Mouse (Mus musculus): Measurements from ENCODE around the gene Adcy6. TPM values are rescaled to one million over a fixed set of nuclear protein-coding genes. Genes with fewer than 3 reads are reported as not detected.

Gene Adcy6
- 40.3 and 45.6 TPM in 2 replicates for polyA plus RNA-seq (2012; rRNA removed)

DNA sequence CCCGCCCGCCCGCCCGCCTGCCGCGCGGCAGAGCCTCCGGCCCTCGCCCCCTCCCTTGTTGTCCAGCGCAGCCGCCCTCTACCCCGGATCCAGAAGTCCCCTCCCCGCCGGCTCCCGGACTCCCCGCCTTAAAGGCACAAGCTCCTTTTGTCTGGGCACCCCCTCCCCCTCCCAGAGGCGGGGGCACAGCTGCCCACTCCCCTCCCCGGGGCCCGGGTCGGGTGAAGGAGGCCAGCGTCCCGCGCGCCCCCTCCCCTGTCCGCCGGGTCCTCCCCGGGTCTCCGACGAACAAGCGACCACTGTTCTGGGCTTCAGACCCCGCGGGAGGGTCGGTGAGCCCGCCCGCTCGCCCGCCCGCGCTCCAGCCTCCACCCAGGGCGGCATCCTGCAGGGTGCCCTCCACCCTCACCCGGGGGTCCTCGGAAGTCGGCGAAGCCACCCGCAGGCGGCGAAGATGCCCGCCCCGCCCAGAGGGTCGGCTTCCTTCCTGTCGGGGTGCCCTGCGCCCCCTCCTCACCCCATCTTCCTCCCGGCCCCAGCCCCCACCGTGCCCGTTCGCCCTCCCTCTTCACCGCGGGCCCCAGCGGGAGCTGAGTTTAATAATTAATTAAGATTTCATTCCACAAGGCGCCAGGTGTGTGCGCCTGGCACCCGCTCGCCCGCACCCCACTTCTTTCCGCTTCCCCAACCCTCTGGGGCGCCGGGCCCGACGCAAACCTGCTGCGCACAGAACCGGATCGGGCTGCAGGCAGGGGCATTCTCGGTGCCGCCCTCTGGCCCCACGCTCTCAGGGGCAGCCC, at the start of gene Adcy6:
TSS of gene Adcy6 (minus strand) at position 746 of the 800 bp plus-strand sequence.
- DNase-seq (ENCODE audit: extremely low spot score in 1 of 2, low spot score in 1 of 2), result peak in 1 of 2 experiments; percentile 77

DNA sequence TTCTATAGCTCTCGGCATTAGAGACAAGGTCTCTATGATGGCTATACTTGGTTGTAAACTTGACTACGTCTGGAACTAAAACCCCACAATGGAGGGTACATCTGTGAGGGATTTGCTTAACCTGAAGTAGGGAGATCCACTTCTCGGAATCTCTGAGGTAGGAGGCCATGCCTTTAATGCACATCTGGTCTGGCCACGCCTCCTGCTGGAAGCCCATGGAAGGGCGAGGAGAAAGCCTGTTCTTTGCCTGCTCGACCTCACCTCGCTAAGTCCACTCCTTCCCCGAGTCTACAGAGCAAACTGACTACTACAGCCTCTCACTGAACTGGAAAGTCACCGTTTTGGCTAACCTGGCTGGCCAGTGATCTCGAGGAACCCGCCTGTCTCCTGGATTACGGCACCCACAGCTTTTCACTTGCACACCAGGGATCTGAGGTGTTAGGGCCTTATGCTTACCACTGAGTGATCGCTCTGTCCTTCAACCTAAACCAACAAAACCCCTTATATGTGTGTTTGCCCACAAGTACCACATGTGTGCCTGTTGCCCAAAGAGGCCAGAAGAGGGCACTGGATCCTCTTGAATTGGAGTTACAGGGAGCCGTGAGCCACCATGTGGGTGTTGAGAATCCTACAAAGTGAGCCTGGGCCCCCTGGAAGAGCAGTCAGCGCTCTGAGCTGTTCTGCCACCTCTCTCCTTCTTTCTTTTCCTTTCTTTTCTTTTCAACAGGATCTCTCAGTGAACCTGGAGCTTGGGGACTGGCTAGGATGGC, 47.3 kb upstream of the Adcy6 start:
- DNase-seq (ENCODE audit: extremely low spot score in 1 of 2, low spot score in 1 of 2), result no peak

DNA sequence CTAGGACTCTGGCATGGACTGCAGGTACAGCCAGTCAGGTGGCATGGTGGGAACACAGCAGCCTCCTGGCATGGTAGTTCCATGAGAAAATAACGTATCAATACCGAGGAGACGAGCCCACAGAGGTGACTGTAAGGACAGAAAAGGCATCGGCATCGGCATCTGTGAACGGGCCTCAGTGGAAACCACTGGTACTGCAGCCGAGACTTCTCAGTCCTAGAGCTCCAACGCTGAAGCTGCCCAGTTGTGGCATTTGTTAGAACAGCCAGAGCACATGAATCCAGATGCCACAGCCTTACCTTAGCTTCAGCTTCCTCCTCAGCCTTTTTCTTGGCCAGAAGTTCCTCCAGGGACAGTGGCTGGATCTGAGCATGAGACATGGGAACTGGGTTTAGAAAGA, 42.3 kb upstream of the Adcy6 start:
- DNase-seq (ENCODE audit: extremely low spot score in 1 of 2, low spot score in 1 of 2), result no peak

DNA sequence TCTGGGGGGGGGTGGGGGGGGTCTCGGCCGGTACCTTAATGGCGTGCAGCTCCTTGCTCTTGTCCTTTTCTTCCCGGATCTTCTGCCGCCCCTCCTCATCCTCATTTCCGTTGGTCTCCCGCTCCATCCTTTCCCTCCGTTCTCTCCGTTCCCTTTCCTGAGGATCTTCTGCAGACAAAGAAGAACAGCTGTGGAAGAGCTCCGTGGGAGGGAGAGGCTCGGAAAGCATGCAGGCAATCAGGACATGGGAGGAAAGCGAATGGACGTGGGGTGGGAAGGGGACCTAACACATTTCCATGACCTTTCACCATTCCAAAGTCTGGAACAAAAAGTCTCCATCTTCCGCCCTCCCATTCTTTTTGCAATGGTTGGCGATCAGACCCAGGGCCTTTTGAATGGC, 41.6 kb upstream of the Adcy6 start:
- DNase-seq (ENCODE audit: extremely low spot score in 1 of 2, low spot score in 1 of 2), result no peak

DNA sequence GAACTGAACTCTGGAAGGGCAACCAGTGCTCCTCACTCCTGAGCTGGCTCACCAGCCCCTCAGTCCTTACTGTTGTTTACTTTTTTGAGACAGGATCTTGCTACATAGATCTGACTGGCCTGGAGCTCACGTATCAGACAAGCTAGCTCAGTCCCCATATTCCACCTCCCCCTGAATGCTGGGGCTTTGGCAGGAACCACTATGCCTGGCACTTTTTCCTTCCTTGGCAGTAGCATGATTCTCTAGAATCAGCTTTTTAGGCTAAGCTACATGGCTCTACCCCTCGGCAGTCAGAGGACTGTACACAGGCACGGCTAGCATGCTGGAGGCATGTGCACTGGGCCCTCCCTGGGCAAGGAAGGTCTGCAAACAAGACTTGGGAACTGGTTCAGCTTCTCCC, 38.2 kb upstream of the Adcy6 start:
- DNase-seq (ENCODE audit: extremely low spot score in 1 of 2, low spot score in 1 of 2), result no peak

DNA sequence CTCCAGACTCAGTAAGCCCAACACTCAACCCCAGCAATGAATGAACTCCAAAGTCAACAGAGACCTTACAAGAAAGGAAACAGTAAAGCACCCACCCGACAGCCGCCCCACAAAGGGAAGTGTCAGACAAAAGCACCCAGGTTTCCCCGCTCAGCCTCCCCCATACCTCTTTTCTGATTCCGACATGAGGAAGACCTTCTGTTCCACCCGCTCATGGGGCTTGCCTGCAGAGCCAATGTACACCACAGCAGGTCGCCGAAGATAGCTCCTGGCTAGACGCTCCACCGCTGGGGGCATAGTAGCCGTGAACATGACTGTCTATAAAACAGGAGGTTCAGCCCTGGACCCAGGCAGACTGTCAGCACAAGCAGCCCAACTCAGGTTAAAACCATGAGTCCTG, 37.4 kb upstream of the Adcy6 start:
- DNase-seq (ENCODE audit: extremely low spot score in 1 of 2, low spot score in 1 of 2), result peak in 1 of 2 experiments; percentile 45

DNA sequence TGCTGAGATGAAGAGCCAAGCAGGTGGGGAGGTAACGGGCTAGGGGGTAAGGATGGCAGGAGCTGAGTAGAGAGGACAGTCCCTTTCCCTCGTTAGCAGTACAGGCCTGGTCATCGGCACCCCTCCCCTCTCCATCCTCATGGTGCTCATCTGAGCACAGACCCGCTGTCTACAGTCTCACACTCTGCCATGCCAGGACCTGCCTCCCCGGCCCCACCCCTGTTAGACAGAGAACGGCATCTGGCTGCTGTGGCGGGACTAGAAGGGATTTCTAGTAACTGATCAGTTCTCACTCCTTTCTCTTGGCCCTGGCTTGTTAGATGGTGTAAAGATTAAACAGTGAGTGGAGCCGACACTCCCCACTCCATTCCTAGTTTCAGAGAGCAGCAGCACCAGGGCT, 36.9 kb upstream of the Adcy6 start:
- DNase-seq (ENCODE audit: extremely low spot score in 1 of 2, low spot score in 1 of 2), result no peak

DNA sequence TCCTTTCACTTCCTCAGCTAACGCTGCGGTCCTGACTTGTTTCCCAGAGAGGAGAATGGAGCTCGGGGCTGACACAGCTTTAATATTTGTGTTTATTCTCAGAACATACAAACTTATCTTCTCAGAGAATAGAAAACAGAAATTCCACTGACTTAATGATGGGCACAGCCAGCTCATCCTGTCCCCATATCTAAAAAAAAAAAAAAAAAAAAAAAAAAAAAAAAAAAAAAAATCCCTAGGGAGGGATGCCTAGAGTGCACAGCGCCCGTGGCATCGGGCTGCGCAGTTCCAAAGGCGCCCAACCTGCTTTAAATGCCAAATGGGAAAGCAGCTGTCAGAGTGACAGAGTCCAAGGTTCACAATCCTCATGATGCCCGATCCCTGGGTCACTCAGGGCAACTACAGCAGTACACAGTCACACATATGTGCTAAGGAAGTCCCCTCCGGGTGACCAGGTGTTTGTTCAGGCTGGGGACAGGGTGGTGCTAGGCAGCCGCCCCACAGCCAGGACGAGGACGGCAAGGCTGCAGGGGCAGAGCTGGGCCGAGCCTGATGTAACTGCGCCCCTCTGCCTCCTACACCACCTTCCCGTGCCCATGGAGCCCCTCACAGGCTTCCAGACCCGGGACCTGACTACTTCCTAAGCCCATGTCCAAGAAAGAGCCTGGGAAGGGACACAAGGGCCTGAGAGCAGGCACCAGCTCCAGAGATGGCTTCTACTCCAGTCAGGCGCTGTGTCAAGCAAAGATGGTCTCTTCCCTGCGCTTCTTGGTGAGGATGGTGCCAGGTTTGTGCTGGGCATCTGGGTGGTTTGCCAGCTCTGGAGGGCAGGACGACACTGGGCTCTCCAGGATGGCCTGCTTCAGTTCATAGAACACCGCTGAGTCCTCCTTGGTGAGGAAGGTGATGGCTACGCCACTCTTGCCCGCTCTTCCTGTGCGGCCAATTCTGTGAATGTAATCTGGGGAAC, 35.5 kb upstream of the Adcy6 start:
- no peak for DNase-seq (ENCODE audit: extremely low spot score in 1 of 2, low spot score in 1 of 2)

DNA sequence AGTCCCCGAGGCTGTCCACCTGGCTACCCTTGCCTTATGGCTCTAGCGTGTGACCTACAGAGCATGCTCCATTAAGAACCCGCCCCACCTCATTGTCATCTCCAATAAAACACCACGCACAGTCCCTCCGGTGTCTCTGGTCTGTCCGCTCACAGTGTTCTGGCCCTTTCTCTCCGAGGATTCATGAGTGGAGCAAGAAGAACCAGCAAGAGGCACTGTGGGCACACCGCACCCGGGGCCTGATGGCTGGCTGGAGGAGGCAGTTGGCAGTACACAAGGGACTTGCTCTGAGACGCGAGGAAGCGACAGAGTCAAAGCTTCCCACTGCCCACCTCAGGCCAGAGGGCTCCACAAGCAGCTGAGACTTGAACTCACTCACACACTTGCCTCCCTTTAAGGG, 34.5 kb upstream of the Adcy6 start:
- DNase-seq (ENCODE audit: extremely low spot score in 1 of 2, low spot score in 1 of 2), result no peak

DNA sequence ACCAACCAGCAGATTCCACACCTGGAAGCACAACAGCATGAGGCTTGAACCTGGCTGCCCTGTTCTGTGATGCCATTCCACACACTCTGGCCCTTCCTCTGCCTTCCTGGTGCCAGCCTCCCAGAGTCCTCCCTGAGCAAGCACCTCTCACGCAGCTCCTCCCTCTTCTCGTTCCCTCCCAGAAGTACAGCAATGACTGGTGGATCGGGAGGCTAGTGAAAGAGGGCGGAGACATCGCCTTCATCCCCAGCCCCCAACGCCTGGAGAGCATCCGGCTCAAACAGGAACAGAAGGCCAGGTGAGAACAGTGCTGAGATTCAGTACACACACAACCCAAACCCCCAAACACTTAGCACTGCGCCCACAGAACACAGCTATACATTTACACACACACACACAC, 30.3 kb upstream of the Adcy6 start:
- DNase-seq (ENCODE audit: extremely low spot score in 1 of 2, low spot score in 1 of 2), result no peak

DNA sequence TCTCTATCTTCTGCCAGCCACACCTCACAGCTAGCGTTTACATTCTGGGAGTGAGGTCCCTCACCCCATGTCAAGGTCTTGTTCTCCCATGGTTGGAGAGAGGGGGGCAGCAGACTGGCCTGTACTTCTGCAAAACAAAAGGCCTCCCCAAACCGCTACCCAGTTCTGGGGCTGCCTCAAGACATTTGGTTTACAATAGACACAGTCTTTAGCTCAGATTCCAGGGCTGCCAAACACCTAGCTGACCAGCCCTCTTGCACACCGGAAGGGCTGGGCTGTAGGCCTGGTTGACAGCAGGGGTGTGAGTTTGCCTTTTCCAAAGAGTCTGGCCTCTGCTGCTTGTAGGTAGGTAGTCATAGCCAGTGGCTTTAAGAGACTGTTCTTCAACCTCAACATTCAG, 27.3 kb upstream of the Adcy6 start:
- no peak for DNase-seq (ENCODE audit: extremely low spot score in 1 of 2, low spot score in 1 of 2)

DNA sequence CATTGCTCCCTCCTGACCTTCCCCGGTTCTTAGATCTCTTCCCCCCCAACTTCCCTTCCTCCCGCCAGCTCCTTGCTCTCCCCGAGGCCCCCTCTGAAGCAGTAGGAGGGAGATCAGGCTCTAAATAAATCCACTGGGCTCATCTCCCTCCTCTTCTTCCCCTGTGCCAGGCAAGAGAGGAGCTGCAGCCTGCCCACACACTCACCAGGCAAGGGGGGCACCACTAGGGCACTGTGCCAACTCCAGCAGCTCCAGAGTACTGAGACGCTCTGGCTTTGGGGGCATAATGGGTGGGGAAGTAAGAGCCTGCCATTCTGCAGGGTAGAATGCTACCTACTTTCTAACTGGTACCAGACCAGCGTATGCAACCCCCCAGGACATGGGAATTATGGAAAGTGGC, 26.6 kb upstream of the Adcy6 start:
- peak in 1 of 2 experiments; percentile 81 for DNase-seq (ENCODE audit: extremely low spot score in 1 of 2, low spot score in 1 of 2)

DNA sequence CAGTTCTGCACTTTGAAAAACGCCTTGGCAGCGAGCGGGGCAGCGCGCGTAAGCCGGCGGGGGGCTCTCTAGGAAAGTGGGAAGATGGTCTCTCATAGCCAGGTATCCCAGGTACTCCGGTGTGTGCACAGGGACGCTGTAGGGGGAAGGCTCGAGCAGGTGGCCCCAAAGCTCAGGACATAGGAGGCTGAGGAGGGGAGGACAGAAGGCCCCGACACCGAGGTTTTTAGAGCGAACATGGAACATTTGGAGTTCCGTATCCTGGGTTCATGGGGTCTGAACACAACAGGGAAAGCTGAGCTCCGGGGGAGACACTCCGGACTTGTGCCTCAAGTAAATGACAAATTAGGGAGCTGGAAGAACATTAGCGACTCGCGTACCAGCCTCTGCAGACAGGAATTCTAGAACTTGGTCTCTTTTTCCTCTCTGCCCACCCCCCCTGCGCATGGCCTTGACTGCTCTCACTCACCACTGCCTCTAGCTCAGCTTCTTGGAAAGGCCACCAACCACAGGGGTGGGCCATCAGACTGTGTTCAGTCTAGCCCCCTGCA, 25.5 kb upstream of the Adcy6 start:
- DNase-seq (ENCODE audit: extremely low spot score in 1 of 2, low spot score in 1 of 2), result no peak

DNA sequence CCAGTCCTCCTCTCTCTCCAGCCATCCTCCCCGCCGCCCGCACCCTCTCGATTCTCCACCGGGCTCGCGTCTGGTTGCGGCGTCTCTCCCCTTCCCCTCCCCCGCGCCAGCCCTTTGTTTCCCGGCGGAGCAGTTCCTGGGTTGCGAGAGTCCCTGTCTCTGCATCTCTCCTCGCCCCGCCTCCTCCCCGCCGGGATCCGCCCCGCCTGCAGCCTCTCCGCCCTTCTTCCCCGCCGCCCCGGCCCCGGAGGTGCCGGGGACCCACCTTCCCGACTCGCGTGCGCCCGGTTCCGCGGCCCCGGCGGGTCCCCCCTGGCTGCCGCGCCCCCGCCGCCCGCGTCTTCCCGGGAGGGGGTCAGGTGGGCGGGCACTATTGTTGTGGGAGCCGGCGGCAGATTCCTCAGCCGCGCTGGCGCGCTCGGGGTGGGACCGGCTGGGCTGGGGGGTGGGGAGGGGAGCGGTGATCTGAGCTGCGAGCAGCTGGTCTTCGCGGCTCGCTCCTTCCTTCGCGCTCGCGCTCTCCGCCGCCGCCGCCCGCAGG, 24.7 kb upstream of the Adcy6 start:
- DNase-seq (ENCODE audit: extremely low spot score in 1 of 2, low spot score in 1 of 2), result peak in 1 of 2 experiments; percentile 83

DNA sequence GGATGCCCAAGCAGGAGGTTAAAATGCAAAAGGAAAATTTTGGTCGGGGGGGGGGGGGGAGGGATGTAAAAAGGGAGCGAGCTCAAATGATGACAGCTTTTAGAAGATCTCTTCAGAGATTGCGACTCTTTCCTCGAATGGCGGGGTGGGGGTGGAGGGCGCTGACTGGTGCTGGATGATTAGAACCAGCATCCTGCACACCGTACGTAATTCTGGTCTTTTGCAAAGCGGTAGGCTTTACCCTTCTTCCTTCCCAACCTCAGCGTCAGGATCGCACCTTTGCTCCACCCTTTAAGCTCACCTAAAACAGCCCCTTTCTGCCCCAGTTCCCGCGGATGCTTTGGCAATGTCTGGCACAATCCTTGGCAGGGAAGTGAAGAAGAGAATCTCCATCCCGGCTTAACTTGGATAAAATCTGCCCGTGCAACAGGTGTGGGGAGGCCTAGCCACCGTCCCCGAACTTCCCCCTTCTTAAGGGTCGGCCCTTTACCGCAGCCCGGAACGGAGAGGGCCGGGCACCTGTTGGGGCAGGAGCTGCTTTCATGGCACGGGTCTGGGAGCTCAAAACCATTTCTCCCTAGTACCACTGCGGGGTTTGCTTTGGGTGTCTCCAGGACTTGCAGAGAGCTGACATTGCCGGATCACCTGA, 24.1 kb upstream of the Adcy6 start:
- no peak for DNase-seq (ENCODE audit: extremely low spot score in 1 of 2, low spot score in 1 of 2)

DNA sequence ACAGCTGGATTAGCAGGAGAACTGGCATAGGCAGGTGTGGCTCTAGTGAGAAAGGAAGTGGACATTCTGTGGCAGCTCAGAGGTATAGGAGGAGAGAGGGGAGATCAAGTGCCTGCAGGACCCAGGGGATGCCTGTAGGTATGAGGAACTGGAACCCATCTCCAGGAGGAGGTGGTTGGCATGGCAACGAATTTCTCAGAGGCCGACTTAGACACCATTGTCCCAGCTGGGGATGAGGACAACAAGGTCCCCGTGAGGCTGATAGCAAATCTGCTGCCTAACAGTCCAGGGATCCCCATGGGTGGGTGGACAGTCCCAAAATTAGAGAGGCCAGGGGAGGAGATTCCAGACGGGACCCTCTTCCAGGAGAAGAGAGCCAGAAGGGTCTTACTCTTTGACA, 23.0 kb upstream of the Adcy6 start:
- DNase-seq (ENCODE audit: extremely low spot score in 1 of 2, low spot score in 1 of 2), result no peak

DNA sequence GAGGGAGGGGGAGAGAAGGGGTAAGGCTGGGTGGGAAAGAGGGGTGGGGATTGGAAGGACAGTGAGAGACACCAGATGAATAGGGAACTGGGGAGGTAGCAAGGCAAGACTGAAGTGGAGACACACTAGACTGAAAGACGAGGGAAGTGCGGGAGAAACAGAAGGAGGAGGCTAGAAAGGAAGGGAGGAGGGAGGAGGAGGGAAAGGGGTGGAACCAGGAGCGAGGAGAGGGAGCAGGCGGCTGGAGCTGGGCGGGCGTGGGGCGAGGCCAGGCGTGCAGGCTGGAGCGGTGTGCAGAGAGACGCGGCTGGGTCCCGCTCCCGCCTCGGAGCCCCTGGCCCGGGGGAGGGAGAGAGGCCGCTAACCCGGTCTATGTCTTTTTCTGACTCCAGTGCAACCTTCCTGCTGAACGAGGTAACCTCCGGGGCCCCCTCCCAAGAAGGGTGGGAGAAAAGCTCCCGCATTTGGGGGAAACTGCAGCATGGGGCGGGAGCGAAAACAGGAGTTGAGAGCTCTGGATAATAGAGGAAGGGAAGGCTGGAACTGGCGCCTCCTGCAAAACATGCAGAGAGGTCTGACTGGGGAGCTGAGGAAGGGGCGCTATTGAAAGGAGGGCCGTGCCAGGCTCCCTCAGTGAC, 22.4 kb upstream of the Adcy6 start:
- peak in 1 of 2 experiments; percentile 75 for DNase-seq (ENCODE audit: extremely low spot score in 1 of 2, low spot score in 1 of 2)

DNA sequence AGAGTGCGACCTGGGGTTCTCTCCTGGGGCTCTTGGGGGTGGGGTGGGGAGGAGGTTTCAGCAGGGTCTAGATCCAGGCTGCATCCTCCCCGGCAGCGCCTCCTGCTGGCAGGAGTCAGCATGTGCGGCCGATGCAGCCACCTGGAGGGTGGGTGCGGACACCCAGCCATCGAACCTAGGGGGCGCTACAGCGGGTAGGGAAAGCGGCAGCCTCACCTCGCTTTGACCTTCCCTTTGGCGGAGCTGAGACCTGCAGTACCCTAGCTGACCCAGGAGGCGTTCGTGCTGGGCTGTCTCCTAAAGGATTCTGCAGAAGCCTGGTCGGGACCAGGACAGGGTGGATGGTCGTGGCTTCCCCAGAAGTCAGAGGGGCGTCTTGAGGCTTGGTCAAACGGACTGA, 21.6 kb upstream of the Adcy6 start:
- peak in 1 of 2 experiments; percentile 72 for DNase-seq (ENCODE audit: extremely low spot score in 1 of 2, low spot score in 1 of 2)

DNA sequence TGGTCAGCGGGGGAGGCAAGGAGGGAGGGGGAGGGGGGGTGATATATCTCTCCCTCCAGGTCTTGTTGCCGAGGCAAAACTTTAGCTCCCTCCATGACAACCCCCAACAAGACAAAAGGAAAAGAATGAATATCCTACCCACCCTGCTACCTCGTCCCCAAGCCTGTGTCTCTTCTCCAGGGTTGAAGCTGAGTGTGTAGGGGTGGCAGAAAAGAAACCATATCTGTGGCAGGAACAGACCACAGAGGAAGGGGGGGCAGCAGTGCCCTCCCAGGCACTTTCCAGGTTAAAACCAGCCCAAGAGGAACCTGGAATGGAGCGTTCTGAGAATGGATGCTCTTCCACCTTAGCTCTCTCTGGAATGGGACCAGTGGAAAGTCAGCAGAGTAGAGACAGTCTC, 20.7 kb upstream of the Adcy6 start, which contains the start of gene Cacnb3:
TSS of gene Cacnb3 (plus strand) at position 301 of the 400 bp plus-strand sequence.
- DNase-seq (ENCODE audit: extremely low spot score in 1 of 2, low spot score in 1 of 2), result no peak

All from frontal cortex, adult 2 months (tissue).